Mouse (Mus musculus) megakaryocyte, adult 5-6 weeks (primary cell): ENCODE results near the gene Arrb2. TPM values are rescaled to one million over a fixed set of nuclear protein-coding genes. Genes with fewer than 3 reads are reported as not detected.
A peak's percentile ranks its signal among the peaks of the same experiment; 100 is the strongest.
"Not testable (repeated sequence)": the region's sequence is repeated elsewhere in the genome, so short reads cannot be mapped to it uniquely, and the experiment has no call there.

ENCODE experiments used
- ATAC-seq: 2 replicates; pipeline ENCODE4 v1.8.0; 2016; ENCODE audit warnings: mild to moderate bottlenecking, inconsistent platforms; ENCODE audit not compliant: poor library complexity, severe bottlenecking
- total RNA-seq, 2 experiments: library from RNA; stranded (forward) in 1 of 2; stranded (reverse) in 1 of 2; fragments of 153-499, 151-499 nt in 1 of 2; fragments of 221-1000, 200-1000 nt in 1 of 2; gene quantifications; 2 replicates each; pipeline versions ENCODE4 v1.2.3 to v1.2.4; 2015 to 2017

Gene Arrb2
- total RNA-seq, 2 experiments from 2014 or later: 125 to 140 TPM

- no peak for ATAC-seq
These were observed 11.5 kb downstream of the Arrb2 start for GRCm38 (mm10) chr11:70443964-70444363.

DNA sequence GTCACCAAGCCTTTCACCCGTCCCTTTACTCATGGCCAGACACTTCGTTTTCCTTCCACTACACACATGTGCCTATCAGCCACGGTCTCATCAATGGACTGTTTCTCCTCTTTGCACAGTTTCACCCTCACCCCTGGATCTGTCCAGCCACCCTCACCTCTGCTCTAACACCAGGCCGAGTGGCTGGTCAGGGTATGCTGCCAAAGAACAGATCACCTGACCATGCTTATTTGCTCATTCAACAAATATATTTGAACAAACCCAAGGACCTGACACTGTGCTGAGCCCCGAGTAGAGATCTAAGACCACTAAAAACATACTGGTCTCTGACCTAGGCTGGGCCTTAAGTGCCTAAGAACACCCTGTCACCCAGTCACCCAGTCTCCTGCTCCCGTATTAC, 12.2 kb downstream of the Arrb2 start:
- no peak for ATAC-seq

DNA sequence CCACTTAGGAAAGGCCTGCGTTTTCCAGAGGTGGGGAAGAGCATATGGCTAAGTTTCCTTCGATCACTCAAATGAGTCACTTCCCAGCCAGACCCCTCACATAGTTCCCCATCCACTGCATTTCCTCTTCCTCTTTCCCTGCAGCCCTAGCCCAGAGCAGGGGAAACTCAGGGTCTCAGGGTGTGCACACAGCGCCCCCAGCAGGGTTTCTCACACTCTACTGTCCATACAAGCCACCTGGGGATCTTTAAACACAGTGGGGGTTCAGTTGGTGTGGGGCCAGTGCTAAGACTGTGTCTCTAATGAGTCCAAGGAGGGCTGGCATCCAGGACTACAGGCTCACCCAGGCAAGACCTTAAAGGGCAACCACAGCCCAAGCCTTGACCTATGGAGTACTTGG, 14.3 kb downstream of the Arrb2 start:
- peak; percentile 71 for ATAC-seq

DNA sequence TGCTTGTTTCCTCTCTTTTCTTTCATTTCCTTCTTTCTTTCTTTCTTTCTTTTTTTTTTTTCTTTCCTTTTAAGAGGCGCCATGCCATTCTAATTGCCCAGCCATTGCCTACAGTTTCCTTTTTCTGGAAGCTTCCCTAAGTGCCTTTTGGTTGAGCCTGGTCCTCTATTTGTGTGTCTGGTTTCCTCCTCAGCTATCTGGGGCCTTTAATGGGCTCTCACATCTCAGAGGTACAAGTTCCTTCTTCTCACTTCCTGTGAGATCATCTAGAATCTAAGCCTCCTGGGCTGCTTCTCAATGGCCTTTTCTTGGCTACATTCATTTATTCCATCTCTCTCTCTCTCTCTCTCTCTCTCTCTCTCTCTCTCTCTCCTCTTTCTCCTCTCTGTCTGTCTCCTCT, 14.9 kb downstream of the Arrb2 start:
- no peak for ATAC-seq

- no peak for ATAC-seq
These were observed 18.5 kb downstream of the Arrb2 start for GRCm38 (mm10) chr11:70450926-70451325.

GRCm38 (mm10) chr11:70451797-70452498, 19.5 kb downstream of the Arrb2 start, which contains the start of gene Med11:
Gene Med11 (plus strand): TSS chr11:70451919.
- ATAC-seq: peak; percentile 83

DNA sequence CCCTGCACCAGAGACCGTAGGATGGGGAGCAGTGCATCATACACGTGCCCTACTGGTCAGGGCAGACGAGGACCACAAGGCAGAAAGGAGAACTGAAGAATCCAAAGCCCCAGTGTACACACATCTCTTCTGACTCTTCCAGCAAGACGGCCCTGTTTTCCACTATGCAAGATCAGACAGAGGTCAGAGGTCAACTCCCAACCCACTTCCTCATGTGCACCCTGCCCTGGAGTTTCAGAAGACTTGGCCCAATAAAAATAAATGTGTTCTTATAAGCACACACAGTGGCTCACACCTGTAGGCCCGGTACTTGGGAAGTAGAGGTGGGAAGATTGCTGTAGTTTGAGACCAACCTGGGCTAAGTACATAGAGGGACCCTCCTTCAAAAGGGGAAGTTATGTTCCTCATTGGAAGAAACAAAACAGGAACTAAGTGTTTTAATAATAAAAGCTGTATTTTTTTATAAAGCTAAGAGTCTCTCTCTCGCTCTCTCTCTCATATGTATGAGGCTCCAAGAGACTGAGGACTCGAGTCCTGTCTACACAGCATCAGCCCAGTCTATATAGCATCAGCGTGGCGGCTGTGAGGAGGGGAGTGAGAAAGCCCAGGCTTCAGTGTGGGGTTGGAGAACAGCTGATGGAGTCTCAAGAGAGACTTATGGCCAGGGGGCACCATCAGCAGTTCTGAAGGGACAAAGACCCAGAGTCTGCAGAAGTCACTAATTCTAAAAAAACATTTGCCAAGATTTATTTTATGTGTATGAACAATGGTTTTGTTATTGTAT, 21.0 kb downstream of the Arrb2 start:
- ATAC-seq: peak; percentile 57

GRCm38 (mm10) chr11:70458688-70459600, 26.5 kb downstream of the Arrb2 start, which contains the start of gene Zmynd15:
Gene Zmynd15 (plus strand): TSS chr11:70459433.
- ATAC-seq: no peak

DNA sequence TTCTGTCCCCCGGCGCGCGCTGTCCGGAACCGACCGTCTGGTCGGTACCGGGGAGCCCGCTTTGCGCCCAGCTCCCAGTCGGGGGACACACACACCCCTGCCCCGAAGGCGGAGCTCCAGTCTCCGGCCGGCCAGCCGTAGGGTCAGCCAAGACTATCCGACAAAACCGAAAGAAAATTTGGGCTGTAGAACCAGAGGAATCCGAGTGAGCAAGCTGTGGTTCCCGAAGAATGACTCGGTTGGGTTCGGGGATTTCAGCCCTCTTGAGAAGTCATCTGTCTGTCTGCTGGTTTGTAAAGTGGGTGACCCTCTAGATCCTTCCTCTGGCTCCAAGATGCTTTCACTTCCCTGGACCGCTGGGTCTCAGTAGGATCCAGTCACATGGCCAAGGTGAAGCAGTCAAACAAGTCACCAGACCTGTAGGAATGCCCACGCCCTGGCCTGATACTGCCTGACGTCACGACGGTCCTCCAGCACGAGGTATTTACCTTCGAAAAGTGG, 27.2 kb downstream of the Arrb2 start, which contains the start of gene Cxcl16:
TSS of gene Cxcl16 (minus strand) at position 384 of the 501 bp plus-strand sequence.
- peak; percentile 43 for ATAC-seq

GRCm38 (mm10) chr11:70463970-70464369, 31.5 kb downstream of the Arrb2 start:
- no peak for ATAC-seq

GRCm38 (mm10) chr11:70465211-70465610, 32.8 kb downstream of the Arrb2 start:
- ATAC-seq: no peak

DNA sequence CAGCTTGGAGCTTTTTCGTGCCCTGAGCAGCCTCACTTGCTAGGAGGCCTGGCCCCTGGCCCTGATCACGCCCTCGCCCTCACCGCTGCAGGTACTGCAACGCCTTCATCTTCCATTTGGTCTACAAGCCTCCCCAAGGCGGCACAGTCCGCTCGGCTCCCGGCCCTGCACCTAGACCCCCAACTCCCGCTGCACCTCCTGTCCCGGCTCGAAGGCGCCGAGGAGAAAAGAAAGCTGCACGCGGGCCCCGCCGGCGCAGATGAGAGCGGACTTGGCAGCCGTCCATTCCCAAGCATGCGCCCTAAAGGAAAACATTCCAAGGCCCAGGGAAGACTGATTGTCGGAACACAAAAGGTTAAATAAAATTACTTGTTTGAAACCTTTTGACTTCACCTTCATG, 33.4 kb downstream of the Arrb2 start:
- ATAC-seq: no peak

- peak; percentile 57 for ATAC-seq
These were observed 35.6 kb downstream of the Arrb2 start for GRCm38 (mm10) chr11:70467902-70468619.

DNA sequence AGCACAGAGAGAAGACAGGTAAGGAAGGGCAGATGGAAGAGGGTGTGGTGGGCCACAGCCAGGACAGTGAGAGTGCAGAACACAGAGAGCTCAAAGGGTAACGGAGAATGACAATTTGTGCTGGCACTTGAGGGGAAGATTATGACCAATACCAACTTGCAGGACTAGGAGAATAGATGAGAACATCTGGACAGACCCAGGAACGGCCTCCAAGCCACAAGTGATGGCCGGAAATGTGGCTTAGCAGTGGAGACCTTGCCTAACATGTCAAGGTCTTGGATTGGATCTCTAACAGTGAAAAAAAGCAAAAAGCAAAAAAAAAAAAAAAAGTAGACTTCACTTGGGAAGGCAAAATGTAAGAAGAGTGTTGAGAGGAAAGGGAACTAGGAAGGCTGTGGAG, 37.3 kb downstream of the Arrb2 start:
- no peak for ATAC-seq

GRCm38 (mm10) chr11:70472716-70473115, 40.3 kb downstream of the Arrb2 start:
- ATAC-seq: no peak

DNA sequence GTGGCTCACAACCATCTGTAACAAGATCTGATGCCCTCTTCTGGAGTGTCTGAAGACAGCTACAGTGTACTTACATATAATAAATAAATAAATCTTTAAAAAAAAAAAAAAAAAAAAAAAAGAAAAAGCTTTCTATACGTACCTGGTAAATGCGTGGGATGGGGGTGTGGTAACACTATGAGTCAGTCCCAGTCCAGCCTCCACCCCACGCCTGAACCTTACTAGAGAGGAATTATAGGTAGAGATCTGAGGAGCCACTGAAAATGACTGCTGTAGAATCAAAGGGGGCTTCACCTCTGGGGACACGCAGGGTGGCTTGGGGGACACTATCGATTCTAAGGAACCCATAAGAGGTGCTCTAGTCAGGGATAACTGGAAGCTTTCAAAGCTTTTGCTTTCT, 40.9 kb downstream of the Arrb2 start:
- not testable (repeated sequence) for ATAC-seq

GRCm38 (mm10) chr11:70474872-70475534, 42.6 kb downstream of the Arrb2 start:
- ATAC-seq: no peak

GRCm38 (mm10) chr11:70485498-70485897, 53.1 kb downstream of the Arrb2 start:
- ATAC-seq: no peak

DNA sequence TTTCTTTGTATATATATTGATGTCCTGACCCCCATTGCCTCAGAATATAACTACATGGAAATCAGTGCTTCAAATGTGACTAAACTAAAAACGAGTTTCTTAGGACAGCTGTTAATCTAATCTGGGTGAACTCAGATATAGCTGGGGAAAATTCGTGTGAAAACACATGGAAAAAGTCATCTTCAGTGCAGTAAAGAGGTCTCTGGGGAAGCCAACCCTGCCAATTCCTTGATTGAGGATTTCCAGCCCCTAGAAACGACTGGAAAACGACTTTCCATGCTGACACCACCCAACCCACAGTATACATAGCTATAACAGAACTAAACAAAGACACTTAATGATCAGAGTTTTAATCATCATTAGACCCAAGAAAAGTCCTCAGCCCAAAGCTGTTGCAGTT, 55.4 kb downstream of the Arrb2 start:
- ATAC-seq: no peak

DNA sequence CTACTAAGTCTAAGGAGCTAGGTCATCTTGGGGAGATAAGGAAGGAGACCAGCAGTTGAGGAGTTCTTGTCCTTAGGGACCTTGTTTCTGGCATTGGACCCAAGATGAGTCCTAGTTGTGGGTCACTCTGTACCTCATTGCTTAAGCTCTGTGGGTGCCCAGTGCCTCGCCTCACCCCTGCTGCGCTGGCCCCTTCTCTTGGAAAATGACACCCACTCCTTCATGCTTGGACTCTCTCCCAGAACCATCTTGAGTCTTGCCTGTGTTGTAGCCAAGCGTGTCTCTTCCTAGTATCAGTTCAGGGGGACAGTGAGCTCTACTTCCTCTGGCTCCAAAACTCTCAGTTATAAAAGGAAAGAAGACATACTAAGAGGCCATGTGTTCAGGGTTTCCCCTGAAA, 56.7 kb downstream of the Arrb2 start:
- no peak for ATAC-seq
